Mouse (Mus musculus): Measurements from ENCODE around the gene Gopc.

DNA sequence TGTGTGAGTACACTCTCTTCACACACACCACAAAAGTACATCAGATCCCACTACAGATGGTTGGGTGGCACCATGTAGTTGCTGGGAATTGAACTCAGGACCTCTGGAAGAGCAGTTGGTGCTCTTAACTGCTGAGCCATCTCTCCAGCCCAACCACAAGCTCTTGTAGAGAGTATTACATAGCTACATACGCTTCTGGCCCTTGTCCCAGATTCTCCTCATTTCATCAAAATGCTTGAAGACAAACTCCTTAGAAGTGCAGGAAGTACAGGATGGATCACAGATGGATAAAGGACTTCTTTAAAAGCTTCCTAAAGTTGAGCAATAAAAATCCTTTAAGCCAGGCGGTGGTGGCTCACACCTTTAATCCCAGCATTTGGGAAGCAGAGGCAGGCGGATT, 60.0 kb downstream of the Gopc start:
- TF ChIP-seq CTCF (IDR thresholded peaks at IDR 0.05; ENCODE audit: low read depth, low read length) (no peak), TAL1 (conservative IDR thresholded peaks at IDR 0.05; ENCODE audit: low read depth, low read length) (no peak), GATA2 (IDR thresholded peaks at IDR 0.05; ENCODE audit: borderline replicate concordance, low read depth, low read length) (no peak)
